Mouse (Mus musculus) midbrain, postnatal 0 days (tissue): ENCODE measurements at regions not wholly inside any gene's neighbourhood (a gene's known extent, or its start where the extent isn't known, plus 50 kb on each side); places are given as distances from the start of the nearest gene placed in this dataset.

Experiments
- ATAC-seq: fragments of 200-750 bp; cut with Nextera tagmentation; 2 replicates; pipeline ENCODE4 v1.8.0; 2017; ENCODE audit warnings: moderate number of reproducible peaks, mild to moderate bottlenecking, moderate TSS enrichment, moderate library complexity; ENCODE audit not compliant: low FRiP score
- DNase-seq: peaks from one replicate; pipeline ENCODE4 v3.0.0-alpha.2; 2015; ENCODE audit warnings: low spot score
- H3K27ac ChIP-seq: fragments of 300-500 bp; sonication (generic); 2 replicates; pipeline ENCODE4 v1.5.1; 2014; ENCODE audit warnings: low read depth, mild to moderate bottlenecking, low read length, mixed read lengths
- H3K27me3 ChIP-seq: fragments of 300-500 bp; sonication (generic); 2 replicates; pipeline ENCODE4 v1.6.1; 2014; ENCODE audit warnings: low read length, control low read depth, mixed read lengths; ENCODE audit not compliant: insufficient read depth
- H3K36me3 ChIP-seq: fragments of 300-500 bp; sonication (generic); 2 replicates; pipeline ENCODE4 v1.6.1; 2014; ENCODE audit warnings: low read length, control low read depth, mixed read lengths; ENCODE audit not compliant: insufficient read depth
- H3K4me1 ChIP-seq: fragments of 300-500 bp; sonication (generic); 2 replicates; pipeline ENCODE4 v1.6.1; 2014; ENCODE audit warnings: mild to moderate bottlenecking, control low read depth, antibody characterized with exemption, low read length, mixed read lengths; ENCODE audit not compliant: insufficient read depth
- H3K4me2 ChIP-seq: fragments of 300-500 bp; sonication (generic); 2 replicates; pipeline ENCODE4 v1.6.1; 2014; ENCODE audit warnings: low read depth, mild to moderate bottlenecking, low read length, mixed read lengths; ENCODE audit not compliant: poor library complexity, severe bottlenecking
- H3K4me3 ChIP-seq: fragments of 300-500 bp; sonication (generic); 2 replicates; pipeline ENCODE4 v1.5.1; 2014; ENCODE audit warnings: low read depth, mild to moderate bottlenecking, low read length, moderate library complexity
- H3K9ac ChIP-seq: fragments of 300-500 bp; sonication (generic); replicated peaks from 2 replicates; pipeline ENCODE4 v1.6.1; 2014; ENCODE audit warnings: mild to moderate bottlenecking, low read length, moderate library complexity, mixed read lengths; ENCODE audit not compliant: poor library complexity, severe bottlenecking
- H3K9me3 ChIP-seq: fragments of 300-500 bp; sonication (generic); 2 replicates; pipeline ENCODE4 v1.6.1; 2016; ENCODE audit warnings: low read length, control low read depth
- CTCF ChIP-seq: IDR thresholded peaks from 2 replicates; pipeline ENCODE4 v1.5.1; 2016; ENCODE audit warnings: antibody characterized with exemption, mild to moderate bottlenecking
- WGBS: fragments of 180-500 bp; shearing (Covaris S2); extraction: QIAGEN DNeasy Blood & Tissue Kit; methylation state at CpG from one replicate; pipeline ENCODE4 v1.1.7; 2014; 5-methylcytosine and 5-hydroxymethylcytosine counted together

DNA sequence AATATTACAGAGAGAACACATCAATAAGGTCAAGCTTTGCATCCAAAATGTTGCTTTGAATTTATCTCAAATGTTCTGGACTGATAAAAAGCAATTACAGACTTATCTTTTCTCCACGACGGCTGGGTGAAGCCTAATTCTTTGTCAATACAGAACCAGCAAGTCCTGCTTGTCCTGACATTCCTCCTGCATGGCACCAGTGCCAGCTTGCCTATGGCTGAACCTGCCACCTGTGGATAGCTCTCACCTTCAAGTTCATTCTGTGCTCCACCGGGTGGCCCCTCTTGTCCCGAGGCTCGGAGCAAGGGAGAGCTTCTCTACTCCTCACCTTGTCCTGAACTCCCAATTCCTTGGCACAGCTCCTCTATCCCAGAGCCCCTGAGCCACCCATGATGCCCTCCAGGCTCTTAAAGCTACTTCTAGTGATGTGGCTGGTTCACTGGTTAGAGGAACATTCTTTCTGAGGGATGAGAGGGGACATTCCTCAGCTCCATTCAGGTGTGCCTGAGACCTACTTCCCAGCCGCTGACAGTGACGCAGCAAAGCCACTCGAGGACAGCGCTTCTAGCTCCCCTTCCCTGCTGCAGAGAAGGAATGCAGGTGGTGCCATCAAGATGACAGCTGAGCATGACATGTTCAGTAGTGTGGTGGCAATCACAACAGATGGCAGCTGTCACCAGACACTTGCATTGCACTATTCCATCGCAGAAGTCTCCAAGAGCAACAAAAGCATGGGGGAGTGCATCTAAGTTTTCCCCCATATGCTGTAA is 119.5 kb upstream of the Sash1 start:
- no peak for TF ChIP-seq CTCF
- ATAC-seq, result no peak
- H3K9ac ChIP-seq, result no peak overlapping the region
- H3K9me3 ChIP-seq, result no peaks in the 10 kb centered on the region
- 0 out of 2 replicates have a peak, but pooled peaks cover 2% of the 10 kb centered on the region for H3K4me1 ChIP-seq
- H3K27me3 ChIP-seq, result no peaks in the 10 kb centered on the region
- no peaks in the 10 kb centered on the region for H3K36me3 ChIP-seq
- WGBS, result 74% methylated on average over 10 of the region's 10 CpGs
- DNase-seq, result no peak
- H3K27ac ChIP-seq, result no peak overlapping the region
- no peak overlapping the region for H3K4me2 ChIP-seq
- no peak overlapping the region for H3K4me3 ChIP-seq

DNA sequence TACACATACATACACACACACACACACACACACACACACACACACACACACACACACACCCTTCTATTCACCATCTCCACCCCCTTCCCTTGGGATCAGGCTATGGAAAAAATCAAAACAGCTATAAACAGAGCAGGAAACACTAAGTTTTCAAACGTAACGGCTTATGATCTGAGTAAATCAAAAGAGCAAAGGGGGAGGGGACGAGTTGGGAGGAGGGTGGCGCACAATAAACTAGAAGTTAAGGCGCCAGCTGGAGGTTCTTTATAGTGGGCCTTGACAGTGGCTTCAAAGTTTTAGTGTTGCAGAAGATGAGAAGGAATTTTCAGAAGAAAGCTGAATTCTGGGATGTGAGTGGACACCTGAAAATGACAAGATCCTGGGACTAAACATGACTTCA is 116.4 kb upstream of the Sash1 start:
- WGBS, result 71% methylated on average over 5 of the region's 5 CpGs
- no peaks in the 10 kb centered on the region for H3K36me3 ChIP-seq

DNA sequence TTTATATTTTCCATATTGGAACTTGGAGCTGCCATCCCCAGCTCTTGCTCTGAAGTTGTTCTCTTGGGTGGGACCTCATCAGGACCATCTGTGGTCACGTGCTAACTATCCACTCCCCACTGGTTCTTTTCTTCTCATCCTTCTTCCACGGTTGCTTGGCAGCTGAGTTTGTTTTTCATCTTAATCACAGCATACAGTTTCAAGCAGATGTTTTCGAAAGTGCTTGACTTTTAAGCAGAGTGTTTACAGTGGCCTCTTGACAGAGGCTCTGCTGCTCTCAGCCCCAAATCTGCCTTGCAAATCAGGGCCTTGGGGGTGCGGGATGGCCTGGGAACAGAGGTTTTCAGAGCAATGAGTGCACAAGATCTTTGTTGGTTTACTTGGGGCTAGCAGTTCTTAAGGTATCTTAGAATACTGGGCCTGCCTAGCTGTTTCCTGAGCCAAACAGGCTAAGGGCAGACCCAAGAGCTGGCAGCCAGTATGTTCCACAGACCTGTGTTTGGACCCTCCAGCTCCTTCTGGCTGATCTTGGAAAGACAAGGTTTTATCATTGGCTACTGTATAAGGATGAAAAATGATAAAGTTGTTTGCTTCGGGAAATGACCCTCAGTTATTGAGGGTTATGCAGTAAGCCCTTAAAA is 113.0 kb upstream of the Sash1 start:
- Histone ChIP-seq H3K4me2 (no peak overlapping the region), H3K27me3 (no peaks in the 10 kb centered on the region), H3K4me3 (no peak overlapping the region), H3K36me3 (no peaks in the 10 kb centered on the region), H3K9me3 (no peaks in the 10 kb centered on the region), H3K9ac (no peak overlapping the region), H3K27ac (no peak overlapping the region), H3K4me1 (0 out of 2 replicates have a peak, but pooled peaks cover 3% of the 10 kb centered on the region)
- 40% methylated on average over 5 of the region's 5 CpGs for WGBS
- TF ChIP-seq CTCF, result no peak
- ATAC-seq (no peak), DNase-seq (no peak)

More for the DNA sequence above, 116.4 kb upstream of the Sash1 start:
- no peak for TF ChIP-seq CTCF
- ATAC-seq, result no peak
- H3K9ac ChIP-seq, result no peak overlapping the region
- no peaks in the 10 kb centered on the region for H3K27me3 ChIP-seq
- no peak overlapping the region for H3K4me3 ChIP-seq
- H3K4me1 ChIP-seq, result 0 out of 2 replicates have a peak, but pooled peaks cover 3% of the 10 kb centered on the region
- no peak overlapping the region for H3K4me2 ChIP-seq
- no peaks in the 10 kb centered on the region for H3K9me3 ChIP-seq
- H3K27ac ChIP-seq, result no peak overlapping the region
- no peak for DNase-seq

GRCm38 (mm10) chr10:8998356-8998755 is 112.5 kb upstream of the Sash1 start:
- DNase-seq (no peak), ATAC-seq (no peak)
- Histone ChIP-seq H3K4me3 (no peak overlapping the region), H3K4me2 (no peak overlapping the region), H3K9me3 (no peaks in the 10 kb centered on the region), H3K4me1 (0 out of 2 replicates have a peak, but pooled peaks cover 3% of the 10 kb centered on the region), H3K27me3 (no peaks in the 10 kb centered on the region), H3K27ac (no peak overlapping the region), H3K9ac (no peak overlapping the region), H3K36me3 (no peaks in the 10 kb centered on the region)
- WGBS, result 87% methylated on average over 2 of the region's 2 CpGs
- no peak for TF ChIP-seq CTCF

DNA sequence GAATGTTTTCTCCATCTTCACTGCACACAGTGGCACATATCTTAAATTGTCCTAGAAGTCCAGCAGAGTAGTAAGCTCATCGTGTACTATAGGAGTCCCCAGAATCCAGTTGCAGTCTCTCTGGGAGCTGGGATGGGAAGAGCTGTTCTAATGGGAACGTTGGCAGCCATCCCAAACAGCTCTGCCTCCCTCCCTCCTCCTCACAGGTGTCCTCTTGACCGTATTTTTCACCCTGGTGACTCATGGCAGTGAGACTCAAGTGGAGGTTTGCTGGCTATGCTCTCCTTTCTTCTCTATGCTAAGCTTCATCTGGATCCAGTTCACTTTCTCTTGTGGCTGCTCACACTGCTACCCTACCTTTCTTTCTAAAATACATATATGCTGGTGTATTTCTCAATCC is 109.2 kb upstream of the Sash1 start:
- ATAC-seq (no peak), DNase-seq (no peak)
- no peak for TF ChIP-seq CTCF

GRCm38 (mm10) chr10:8986339-8986738 is 100.5 kb upstream of the Sash1 start:
- Histone ChIP-seq H3K27me3 (no peaks in the 10 kb centered on the region), H3K36me3 (no peaks in the 10 kb centered on the region), H3K9ac (no peak overlapping the region), H3K4me3 (no peak overlapping the region), H3K27ac (no peak overlapping the region), H3K9me3 (no peaks in the 10 kb centered on the region), H3K4me2 (peak overlapping the region; percentile 4; the same call in 1 of the 2 replicates), H3K4me1 (no peaks in the 10 kb centered on the region; the same call in 1 of the 2 replicates)
- ATAC-seq (no peak), DNase-seq (no peak)
- 52% methylated on average over 7 of the region's 7 CpGs for WGBS
- TF ChIP-seq CTCF, result no peak

More for the DNA sequence above, 109.2 kb upstream of the Sash1 start:
- H3K4me3 ChIP-seq, result no peak overlapping the region
- H3K36me3 ChIP-seq, result no peaks in the 10 kb centered on the region
- H3K27ac ChIP-seq, result no peak overlapping the region
- H3K27me3 ChIP-seq, result no peaks in the 10 kb centered on the region
- no peak overlapping the region for H3K4me2 ChIP-seq
- no peaks in the 10 kb centered on the region for H3K9me3 ChIP-seq
- 72% methylated on average over 3 of the region's 3 CpGs for WGBS
- 0 out of 2 replicates have a peak, but pooled peaks cover 3% of the 10 kb centered on the region for H3K4me1 ChIP-seq
- H3K9ac ChIP-seq, result no peak overlapping the region
